Mouse (Mus musculus) CD4-positive, CD25-positive, alpha-beta regulatory T cell, adult 2 months (primary cell): ENCODE results near the gene Ap1s1.

Experiments used
- DNase-seq: peaks from one replicate; pipeline ENCODE4 v3.0.0-alpha.2; 2012; ENCODE audit warnings: low read depth, low spot score

Gene Ap1s1

DNA sequence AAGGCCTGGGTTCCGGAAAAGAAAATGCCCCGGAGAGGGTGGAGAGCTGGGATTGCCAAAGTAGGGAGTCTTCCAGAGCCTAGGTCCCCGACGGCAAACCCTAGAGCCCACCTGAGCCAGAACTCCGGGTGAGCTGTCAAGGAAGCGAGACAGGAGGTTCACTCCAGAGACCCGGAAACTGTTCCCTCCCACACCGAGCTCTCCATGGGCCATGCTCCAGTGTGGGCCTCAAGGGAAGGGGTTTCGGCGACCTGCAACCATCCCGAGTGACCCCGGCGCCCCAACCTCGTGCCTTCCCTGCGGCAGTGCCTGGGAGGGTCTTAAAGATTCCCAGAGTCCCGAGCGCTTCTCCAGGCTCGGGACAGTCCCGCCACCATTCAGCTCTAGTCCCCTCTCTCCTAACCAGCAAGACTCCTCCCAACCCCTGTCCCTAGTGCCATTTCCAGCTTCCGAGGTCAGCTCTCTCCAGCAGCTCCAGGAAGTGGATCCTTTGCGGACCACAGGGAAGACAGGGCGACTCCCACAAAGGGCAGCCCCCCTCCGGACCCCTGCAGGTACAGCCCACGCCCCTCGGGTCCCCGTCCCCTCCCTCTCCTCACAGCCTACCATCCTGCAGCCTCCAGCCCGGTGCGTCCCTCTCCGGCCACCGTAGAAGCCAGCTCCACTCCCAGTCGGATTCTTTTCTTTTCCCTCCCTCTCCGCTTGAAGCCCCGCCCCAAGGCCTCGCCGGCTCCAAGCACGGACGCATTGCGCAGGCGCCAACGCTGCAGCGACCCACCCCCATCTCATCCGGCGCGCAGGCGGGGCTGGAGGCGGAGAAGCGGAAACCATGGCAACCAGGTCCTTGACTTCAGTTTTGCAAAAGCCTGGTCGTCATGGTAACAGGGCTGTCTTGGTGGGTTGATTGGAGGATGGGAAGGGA is at the start of gene Ap1s1:
Gene Ap1s1, minus strand, starts transcription at position 734 of the 922 bp plus-strand sequence.
- DNase-seq = peak; percentile 99

GRCm38 (mm10) chr5:137095135-137095534 is 49.2 kb upstream of the Ap1s1 start:
- DNase-seq = peak; percentile 24

- no peak for DNase-seq
Observed at GRCm38 (mm10) chr5:137093720-137094119, 47.8 kb upstream of the Ap1s1 start.

- no peak for DNase-seq
Observed at GRCm38 (mm10) chr5:137091560-137091959, 45.6 kb upstream of the Ap1s1 start.

GRCm38 (mm10) chr5:137090870-137091269 is 44.9 kb upstream of the Ap1s1 start:
- no peak for DNase-seq

- no peak for DNase-seq
Observed at GRCm38 (mm10) chr5:137087410-137087809, 41.5 kb upstream of the Ap1s1 start.

- DNase-seq = no peak
Observed at GRCm38 (mm10) chr5:137085731-137086130, 39.8 kb upstream of the Ap1s1 start.

GRCm38 (mm10) chr5:137085021-137085420 is 39.1 kb upstream of the Ap1s1 start:
- DNase-seq = no peak

GRCm38 (mm10) chr5:137083051-137083450 is 37.1 kb upstream of the Ap1s1 start:
- DNase-seq = no peak

- no peak for DNase-seq
Observed at GRCm38 (mm10) chr5:137079849-137080248, 33.9 kb upstream of the Ap1s1 start.

DNA sequence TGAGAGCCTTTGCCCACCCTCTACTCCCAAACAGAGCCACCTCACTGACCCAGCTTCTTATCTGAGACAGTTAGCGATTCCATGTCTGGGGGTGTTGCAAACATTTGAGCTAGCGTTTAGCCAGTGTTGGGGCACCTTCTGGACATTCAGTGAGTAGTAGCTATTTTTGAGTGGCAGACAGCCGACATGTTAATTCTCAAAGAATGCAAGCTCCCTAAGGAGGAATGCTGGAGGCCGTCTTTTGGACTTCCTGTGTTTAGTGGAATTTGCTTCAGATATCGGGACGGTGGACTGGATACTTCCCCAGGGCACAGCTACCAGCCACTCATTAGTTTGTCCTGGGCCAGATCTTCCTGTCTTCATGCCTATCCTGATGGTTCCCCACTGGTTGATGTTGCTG is 32.7 kb upstream of the Ap1s1 start:
- DNase-seq = no peak

GRCm38 (mm10) chr5:137078041-137078440 is 32.1 kb upstream of the Ap1s1 start:
- no peak for DNase-seq

DNA sequence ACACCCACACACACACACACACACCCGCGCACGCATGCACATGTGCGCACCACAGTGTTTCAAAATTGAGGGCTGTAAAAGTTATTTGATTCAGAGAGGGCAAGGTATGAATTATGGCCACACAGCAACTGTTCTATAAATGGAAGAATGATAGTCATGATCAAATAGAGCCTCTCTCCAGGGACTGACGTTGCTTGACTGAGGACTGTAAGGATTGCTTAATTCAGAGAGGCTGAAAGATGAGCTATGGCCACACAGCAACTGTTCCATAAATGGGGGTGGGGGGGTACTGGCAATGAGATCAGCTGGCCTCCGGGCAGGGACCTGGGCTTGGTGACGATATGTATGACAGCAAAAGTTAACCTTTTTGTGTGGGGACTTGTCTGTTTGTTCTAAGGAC is 31.3 kb upstream of the Ap1s1 start:
- DNase-seq = no peak

GRCm38 (mm10) chr5:137076191-137076930 is 30.4 kb upstream of the Ap1s1 start:
- DNase-seq = no peak

DNA sequence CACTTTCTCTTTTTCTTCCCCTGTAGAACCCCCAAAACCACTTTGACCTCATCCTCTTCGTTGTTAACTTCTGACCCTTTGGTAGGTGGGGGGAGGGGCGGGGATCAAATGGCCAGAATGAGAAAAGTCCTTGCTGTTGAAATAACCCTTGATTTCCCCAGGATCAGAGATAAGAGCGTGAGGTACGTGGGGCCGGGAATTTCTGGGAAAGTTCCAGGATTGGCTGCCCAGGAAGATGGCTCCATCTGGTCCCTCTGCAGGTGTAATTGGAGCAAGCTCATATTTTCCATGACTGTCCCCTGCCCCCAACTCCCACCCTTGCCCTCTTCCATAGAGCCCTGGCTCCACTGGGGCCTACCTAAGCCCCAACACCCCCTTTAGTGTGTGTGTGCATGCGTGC is 29.8 kb upstream of the Ap1s1 start:
- DNase-seq = no peak

GRCm38 (mm10) chr5:137074191-137074651 is 28.3 kb upstream of the Ap1s1 start:
- DNase-seq = no peak

DNA sequence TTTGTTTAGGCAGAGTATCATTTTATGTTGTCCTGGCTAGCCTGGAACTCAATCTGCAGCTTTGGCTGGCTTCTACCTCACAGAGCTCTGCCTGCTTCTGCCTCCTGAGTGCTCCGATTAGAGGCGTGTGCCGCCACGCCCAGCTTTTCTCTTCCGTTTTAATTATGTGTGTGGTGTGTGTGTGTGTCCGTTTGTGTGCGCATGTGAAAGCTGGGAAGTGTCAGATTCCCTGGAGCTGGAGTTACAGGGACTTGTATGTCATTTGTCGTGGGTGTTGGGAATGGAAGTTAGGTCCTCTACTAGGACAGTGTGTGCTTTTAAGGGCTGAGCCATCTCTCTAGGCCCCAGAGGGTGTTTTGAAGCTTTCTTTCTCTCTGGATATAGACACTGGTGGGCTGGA is 27.2 kb upstream of the Ap1s1 start:
- no peak for DNase-seq

- peak; percentile 68 for DNase-seq
Observed at GRCm38 (mm10) chr5:137072079-137072960, 26.4 kb upstream of the Ap1s1 start, which contains the start of gene Serpine1. TSS of gene Serpine1 (minus strand) at chr5:137072268.

DNA sequence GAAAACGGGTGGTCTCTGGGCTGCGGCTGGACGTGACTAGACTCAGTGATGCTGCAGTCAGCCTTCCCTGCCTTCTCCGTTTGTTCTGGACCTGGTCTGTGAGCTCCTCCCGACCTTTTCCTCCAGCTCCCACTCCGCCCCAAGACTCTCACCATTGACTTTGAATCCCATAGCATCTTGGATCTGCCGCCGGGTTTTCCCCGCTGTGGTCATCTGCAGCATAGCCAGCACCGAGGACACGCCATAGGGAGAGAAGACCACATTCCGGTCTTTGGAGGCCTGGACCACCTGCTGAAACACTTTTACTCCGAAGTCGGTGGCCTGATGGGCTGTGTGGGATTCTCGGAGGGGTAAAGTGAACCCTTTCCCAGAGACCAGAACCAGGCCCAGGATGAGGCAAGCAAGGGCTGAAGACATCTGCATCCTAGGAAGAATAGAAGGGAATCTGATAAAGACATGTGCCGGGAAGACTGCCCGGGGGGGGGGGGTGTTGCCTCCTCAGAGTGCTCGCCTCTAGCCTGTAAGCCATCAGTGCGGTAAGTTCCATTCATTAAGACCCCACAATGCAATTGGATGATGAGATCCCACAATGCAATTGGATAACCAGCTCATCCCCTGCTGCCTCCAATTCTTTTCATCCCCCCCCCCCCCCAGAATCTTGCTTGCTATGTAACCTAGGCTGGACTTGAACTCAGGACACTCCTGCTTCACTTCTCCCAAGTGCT is 25.1 kb upstream of the Ap1s1 start:
- DNase-seq = no peak

DNA sequence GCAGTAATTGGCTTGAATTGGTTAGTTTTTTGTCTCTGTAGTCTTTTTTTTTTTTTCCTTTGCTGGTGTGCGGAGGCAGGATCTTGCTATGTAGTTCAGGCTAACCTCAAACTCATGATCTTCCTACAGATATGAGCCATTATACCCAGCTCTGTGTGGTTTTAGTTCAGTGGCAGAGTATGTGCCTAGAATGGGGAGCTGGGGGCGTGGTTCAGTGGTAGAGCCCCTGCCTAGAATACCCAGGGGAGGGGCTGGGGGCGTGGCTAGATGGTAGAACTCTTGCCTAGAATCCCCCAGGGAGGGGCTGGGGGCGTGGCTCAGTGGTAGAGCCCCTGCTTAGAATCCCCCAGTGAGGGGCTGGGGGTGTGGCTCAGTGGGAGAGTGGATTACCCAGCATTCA is 22.8 kb upstream of the Ap1s1 start:
- peak; percentile 34 for DNase-seq

DNA sequence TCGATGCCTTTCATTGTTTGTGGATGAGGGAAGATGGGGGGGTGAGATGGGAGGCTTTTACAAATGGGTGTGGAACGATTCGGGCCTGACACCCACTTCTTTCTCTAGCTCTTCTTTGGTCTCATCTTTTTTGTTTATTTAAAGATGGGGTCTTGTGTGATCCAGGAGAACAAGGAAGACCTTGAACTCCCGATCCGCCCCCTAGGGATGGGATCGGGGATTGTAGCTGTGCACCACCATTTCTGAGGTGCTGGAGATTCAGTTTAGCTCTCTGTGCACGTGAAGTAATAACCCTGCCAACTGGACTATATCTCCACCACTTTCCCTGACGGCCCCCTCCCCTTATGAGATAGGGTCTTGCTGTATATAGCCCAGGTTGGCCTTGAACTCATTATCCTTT is 20.0 kb upstream of the Ap1s1 start:
- no peak for DNase-seq
